Mouse (Mus musculus): Measurements from ENCODE around the gene Cdc37. TPM values are rescaled to one million over a fixed set of nuclear protein-coding genes. Genes with fewer than 3 reads are reported as not detected.

Cdc37 gene
- polyA plus RNA-seq, 1 experiment from 2014 or later, result 217 TPM

GRCm38 (mm10) chr9:21145431-21145830 lies 4.4 kb downstream of the Cdc37 start:
- Histone ChIP-seq H3K4me3 (no peak overlapping the region), H3K4me1 (peaks cover 37% of the 10 kb centered on the region), H3K9ac (replicated peaks) (no peak overlapping the region), H3K27ac (replicated peaks) (no peak overlapping the region), H3K4me2 (replicated peaks) (no peak overlapping the region), H3K36me3 (peaks cover 41% of the 10 kb centered on the region), H3K27me3 (no peaks in the 10 kb centered on the region), H3K9me3 (no peaks in the 10 kb centered on the region)
- WGBS, result 89% methylated on average over 4 of the region's 4 CpGs
- no peak for ATAC-seq (replicated peaks)

- no peak overlapping the region for H3K4me3 ChIP-seq
- no peak overlapping the region for H3K27ac ChIP-seq (replicated peaks)
- H3K4me2 ChIP-seq (replicated peaks), result no peak overlapping the region
- peaks cover 51% of the 10 kb centered on the region for H3K36me3 ChIP-seq
- peaks cover 34% of the 10 kb centered on the region for H3K4me1 ChIP-seq
- ATAC-seq (replicated peaks), result no peak
- no peaks in the 10 kb centered on the region for H3K27me3 ChIP-seq
- H3K9ac ChIP-seq (replicated peaks), result no peak overlapping the region
- 97% methylated on average over 3 of the region's 3 CpGs for WGBS
- no peaks in the 10 kb centered on the region for H3K9me3 ChIP-seq
Observed at GRCm38 (mm10) chr9:21144361-21144760, 5.4 kb downstream of the Cdc37 start.

GRCm38 (mm10) chr9:21141922-21142321 lies 7.9 kb downstream of the Cdc37 start:
- H3K4me1 ChIP-seq, result peaks cover 10% of the 10 kb centered on the region
- ATAC-seq (replicated peaks), result no peak
- peaks cover 69% of the 10 kb centered on the region for H3K36me3 ChIP-seq
- no peak overlapping the region for H3K4me2 ChIP-seq (replicated peaks)
- H3K27ac ChIP-seq (replicated peaks), result no peak overlapping the region
- H3K9me3 ChIP-seq, result no peaks in the 10 kb centered on the region
- H3K9ac ChIP-seq (replicated peaks), result no peak overlapping the region
- H3K27me3 ChIP-seq, result no peaks in the 10 kb centered on the region
- 95% methylated on average over 14 of the region's 14 CpGs for WGBS
- H3K4me3 ChIP-seq, result no peak overlapping the region

- no peak overlapping the region for H3K27ac ChIP-seq (replicated peaks)
- no peak overlapping the region for H3K9ac ChIP-seq (replicated peaks)
- H3K4me2 ChIP-seq (replicated peaks), result no peak overlapping the region
- WGBS, result 92% methylated on average over 4 of the region's 4 CpGs
- peaks cover 57% of the 10 kb centered on the region for H3K36me3 ChIP-seq
- H3K9me3 ChIP-seq, result no peaks in the 10 kb centered on the region
- H3K4me1 ChIP-seq, result no peaks in the 10 kb centered on the region
- H3K27me3 ChIP-seq, result no peaks in the 10 kb centered on the region
- no peak overlapping the region for H3K4me3 ChIP-seq
- no peak for ATAC-seq (replicated peaks)
Observed at GRCm38 (mm10) chr9:21138386-21138785, 11.4 kb downstream of the Cdc37 start.

- H3K36me3 ChIP-seq, result peaks cover 46% of the 10 kb centered on the region
Observed at GRCm38 (mm10) chr9:21137229-21137628, 12.6 kb downstream of the Cdc37 start.

GRCm38 (mm10) chr9:21136401-21136800 lies 13.4 kb downstream of the Cdc37 start:
- H3K27ac ChIP-seq (replicated peaks), result no peak overlapping the region
- ATAC-seq (replicated peaks), result no peak
- no peaks in the 10 kb centered on the region for H3K9me3 ChIP-seq
- H3K27me3 ChIP-seq, result no peaks in the 10 kb centered on the region
- no peak overlapping the region for H3K9ac ChIP-seq (replicated peaks)
- no peak overlapping the region for H3K4me2 ChIP-seq (replicated peaks)
- peaks cover 38% of the 10 kb centered on the region for H3K36me3 ChIP-seq
- H3K4me3 ChIP-seq, result no peak overlapping the region
- H3K4me1 ChIP-seq, result no peaks in the 10 kb centered on the region
- 92% methylated on average over 6 of the region's 6 CpGs for WGBS

More at GRCm38 (mm10) chr9:21137229-21137628, 12.6 kb downstream of the Cdc37 start:
- 0 out of 2 replicates have a peak, but pooled peaks have one; percentile 33 for ATAC-seq (replicated peaks)
- Histone ChIP-seq H3K9ac (replicated peaks) (no peak overlapping the region), H3K27ac (replicated peaks) (no peak overlapping the region), H3K4me2 (replicated peaks) (no peak overlapping the region), H3K9me3 (no peaks in the 10 kb centered on the region), H3K4me3 (no peak overlapping the region), H3K4me1 (no peaks in the 10 kb centered on the region), H3K27me3 (no peaks in the 10 kb centered on the region)
- 61% methylated on average over 3 of the region's 3 CpGs for whole genome bisulfite sequencing

- Histone ChIP-seq H3K36me3 (peaks cover 33% of the 10 kb centered on the region), H3K9me3 (no peaks in the 10 kb centered on the region), H3K27me3 (no peaks in the 10 kb centered on the region), H3K4me3 (no peak overlapping the region), H3K4me1 (no peaks in the 10 kb centered on the region), H3K9ac (replicated peaks) (no peak overlapping the region), H3K27ac (replicated peaks) (no peak overlapping the region), H3K4me2 (replicated peaks) (no peak overlapping the region)
- ATAC-seq (replicated peaks), result no peak
- WGBS, result 88% methylated on average over 1 of the region's 1 CpGs
Observed at GRCm38 (mm10) chr9:21135941-21136381, 13.8 kb downstream of the Cdc37 start.

GRCm38 (mm10) chr9:21135329-21135890 lies 14.4 kb downstream of the Cdc37 start:
- H3K4me1 ChIP-seq, result peaks cover 4% of the 10 kb centered on the region
- no peaks in the 10 kb centered on the region for H3K27me3 ChIP-seq
- WGBS, result 73% methylated on average over 4 of the region's 4 CpGs
- peaks cover 28% of the 10 kb centered on the region for H3K36me3 ChIP-seq
- H3K4me3 ChIP-seq, result no peak overlapping the region
- no peak overlapping the region for H3K9ac ChIP-seq (replicated peaks)
- no peak for ATAC-seq (replicated peaks)
- H3K4me2 ChIP-seq (replicated peaks), result no peak overlapping the region
- H3K27ac ChIP-seq (replicated peaks), result no peak overlapping the region
- H3K9me3 ChIP-seq, result no peaks in the 10 kb centered on the region

- no peaks in the 10 kb centered on the region for H3K27me3 ChIP-seq
- no peak overlapping the region for H3K4me2 ChIP-seq (replicated peaks)
- peaks cover 6% of the 10 kb centered on the region for H3K4me1 ChIP-seq
- 79% methylated on average over 9 of the region's 9 CpGs for WGBS
- H3K9ac ChIP-seq (replicated peaks), result no peak overlapping the region
- ATAC-seq (replicated peaks), result no peak
- no peaks in the 10 kb centered on the region for H3K9me3 ChIP-seq
- H3K36me3 ChIP-seq, result peaks cover 21% of the 10 kb centered on the region
- H3K27ac ChIP-seq (replicated peaks), result no peak overlapping the region
- H3K4me3 ChIP-seq, result no peak overlapping the region
Observed at GRCm38 (mm10) chr9:21134595-21135328, 15.0 kb downstream of the Cdc37 start.

- 85% methylated on average over 9 of the region's 9 CpGs for WGBS
- no peak overlapping the region for H3K9ac ChIP-seq (replicated peaks)
- no peak overlapping the region for H3K4me2 ChIP-seq (replicated peaks)
- peaks cover 6% of the 10 kb centered on the region; the same call in 1 of the 2 replicates for H3K36me3 ChIP-seq
- no peaks in the 10 kb centered on the region for H3K9me3 ChIP-seq
- H3K27ac ChIP-seq (replicated peaks), result no peak overlapping the region
- H3K27me3 ChIP-seq, result no peaks in the 10 kb centered on the region
- H3K4me1 ChIP-seq, result peaks cover 6% of the 10 kb centered on the region
- no peak overlapping the region for H3K4me3 ChIP-seq
- no peak for ATAC-seq (replicated peaks)
Observed at GRCm38 (mm10) chr9:21133064-21133707, 16.6 kb downstream of the Cdc37 start.

- H3K9ac ChIP-seq (replicated peaks), result no peak overlapping the region
- WGBS, result 83% methylated on average over 12 of the region's 12 CpGs
Observed at GRCm38 (mm10) chr9:21132102-21132775, 17.5 kb downstream of the Cdc37 start.

More at GRCm38 (mm10) chr9:21132102-21132775, 17.5 kb downstream of the Cdc37 start:
- Histone ChIP-seq H3K36me3 (no peaks in the 10 kb centered on the region), H3K4me2 (replicated peaks) (no peak overlapping the region), H3K4me3 (no peak overlapping the region), H3K9me3 (no peaks in the 10 kb centered on the region), H3K4me1 (peaks cover 6% of the 10 kb centered on the region), H3K27me3 (no peaks in the 10 kb centered on the region), H3K27ac (replicated peaks) (no peak overlapping the region)
- no peak for ATAC-seq (replicated peaks)
